Mouse (Mus musculus): ENCODE results near the gene Dao. TPM values are rescaled to one million over a fixed set of nuclear protein-coding genes. Genes with fewer than 3 reads are reported as not detected.

Gene Dao
- polyA plus RNA-seq, 1 experiment from 2014 or later, result not detected

DNA sequence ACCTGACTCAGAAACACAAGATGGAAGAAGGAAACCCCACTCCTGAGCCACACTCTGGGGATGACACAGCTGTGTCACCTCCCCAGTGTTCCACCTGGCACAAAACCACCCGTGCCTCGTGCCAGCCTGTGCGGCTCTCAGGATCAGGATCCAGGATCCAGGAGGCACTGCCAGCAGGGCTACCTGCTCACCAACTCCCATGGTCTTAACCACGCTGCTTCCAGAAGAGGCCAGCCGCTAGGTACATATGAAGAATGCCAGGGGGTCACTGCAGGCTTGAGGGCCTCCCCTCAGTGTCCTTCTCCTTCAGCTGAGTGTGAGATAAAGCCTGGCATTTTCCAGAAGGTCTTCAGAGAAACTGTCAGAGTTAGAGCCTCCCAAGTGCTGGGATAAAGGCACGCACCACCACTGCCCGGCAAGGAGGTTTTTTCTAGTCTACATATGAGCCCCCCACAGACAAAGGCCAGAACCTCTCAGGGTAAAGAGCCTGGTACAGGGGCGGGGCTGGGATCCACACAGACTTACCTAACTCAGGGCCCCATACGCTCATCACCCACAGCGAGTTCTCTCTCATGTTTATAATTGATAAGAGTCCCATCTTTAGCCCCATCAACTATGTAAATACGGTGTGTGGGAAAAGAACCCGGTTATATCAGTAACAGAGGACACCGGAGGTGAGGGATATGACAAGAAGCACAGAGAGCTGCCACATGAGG, 19.3 kb upstream of the Dao start:
- no peaks in the 10 kb centered on the region for H3K27me3 ChIP-seq
- no peak overlapping the region for H3K9ac ChIP-seq (replicated peaks)
- ATAC-seq (replicated peaks), result no peak
- WGBS, result 89% methylated on average over 13 of the region's 13 CpGs
- H3K4me1 ChIP-seq, result peaks cover 9% of the 10 kb centered on the region; the same call in 1 of the 2 replicates
- no peaks in the 10 kb centered on the region for H3K9me3 ChIP-seq
- H3K36me3 ChIP-seq, result peaks cover 4% of the 10 kb centered on the region; the same call in 1 of the 2 replicates
- H3K4me3 ChIP-seq, result no peak overlapping the region
- H3K27ac ChIP-seq (replicated peaks), result no peak overlapping the region
- no peak overlapping the region for H3K4me2 ChIP-seq (replicated peaks)

DNA sequence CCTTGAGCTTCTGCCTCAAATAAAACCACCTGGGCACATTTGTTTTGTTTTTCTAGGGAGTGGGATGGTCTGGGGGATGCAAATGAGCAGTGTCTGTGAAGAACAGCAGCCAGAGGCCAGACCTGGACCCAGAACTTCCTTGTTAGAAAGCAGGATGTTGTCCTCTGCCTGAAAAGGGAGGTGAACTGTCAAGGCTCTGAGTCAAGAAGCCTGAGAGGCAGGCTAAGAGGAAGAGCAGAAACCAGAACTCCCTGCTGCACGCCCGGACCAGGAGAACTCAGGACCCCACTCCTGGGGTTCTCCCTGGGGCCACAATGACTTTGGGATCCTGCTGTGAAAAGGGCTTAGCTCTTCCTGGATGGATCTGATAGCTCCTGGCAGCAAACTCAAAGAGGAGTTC, 17.8 kb upstream of the Dao start:
- Histone ChIP-seq H3K27ac (replicated peaks) (no peak overlapping the region), H3K9me3 (no peaks in the 10 kb centered on the region), H3K4me1 (peaks cover 15% of the 10 kb centered on the region), H3K27me3 (no peaks in the 10 kb centered on the region), H3K4me2 (replicated peaks) (no peak overlapping the region), H3K4me3 (no peak overlapping the region), H3K9ac (replicated peaks) (no peak overlapping the region), H3K36me3 (peaks cover 4% of the 10 kb centered on the region; the same call in 1 of the 2 replicates)
- ATAC-seq (replicated peaks), result no peak
- 78% methylated on average over 2 of the region's 2 CpGs for WGBS

DNA sequence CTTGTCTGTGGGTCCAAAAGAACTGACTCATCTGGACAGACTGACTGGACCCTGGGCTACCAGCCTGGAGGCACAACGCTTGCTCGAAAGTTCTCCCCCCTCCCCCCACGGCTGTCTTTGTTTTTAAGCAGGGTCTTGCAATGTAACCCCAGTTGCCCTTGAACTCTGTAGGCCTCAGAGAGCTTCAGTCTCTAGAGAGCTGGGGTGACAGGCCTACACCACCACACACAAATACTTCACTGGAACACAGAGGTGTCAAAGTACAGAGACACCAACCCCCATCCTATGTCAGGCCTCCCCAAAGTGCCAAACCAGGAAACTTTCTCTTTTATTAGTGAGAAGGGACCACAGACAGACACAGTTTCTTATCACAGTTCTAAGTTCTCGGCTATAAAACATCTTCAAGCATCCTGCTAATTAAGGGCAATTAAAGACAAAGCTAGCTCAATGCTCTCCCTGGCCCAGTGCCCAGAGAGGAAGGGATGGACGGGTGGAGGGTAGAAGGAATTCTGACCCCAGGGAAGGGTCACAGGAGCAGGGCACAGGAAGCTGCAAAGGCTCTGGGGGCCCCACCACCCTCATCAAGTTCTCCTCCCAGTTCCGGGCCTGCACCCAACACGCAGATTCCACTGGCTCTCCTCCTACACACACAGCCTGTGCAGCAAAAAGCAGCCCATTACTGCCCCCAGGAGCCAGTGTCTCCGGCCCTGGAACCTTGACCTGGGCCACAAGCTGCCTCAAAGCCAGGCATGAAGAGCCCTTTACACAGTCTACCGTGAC, 17.1 kb upstream of the Dao start:
- Histone ChIP-seq H3K4me1 (peaks cover 21% of the 10 kb centered on the region), H3K27ac (replicated peaks) (no peak overlapping the region), H3K4me2 (replicated peaks) (no peak overlapping the region), H3K9ac (replicated peaks) (no peak overlapping the region), H3K27me3 (no peaks in the 10 kb centered on the region), H3K9me3 (no peaks in the 10 kb centered on the region), H3K36me3 (peaks cover 4% of the 10 kb centered on the region; the same call in 1 of the 2 replicates), H3K4me3 (no peak overlapping the region)
- ATAC-seq (replicated peaks), result no peak
- 55% methylated on average over 9 of the region's 9 CpGs for WGBS

GRCm38 (mm10) chr5:113989437-113990024, 14.0 kb upstream of the Dao start:
- Histone ChIP-seq H3K9ac (replicated peaks) (no peak overlapping the region), H3K4me1 (peaks cover 42% of the 10 kb centered on the region)

DNA sequence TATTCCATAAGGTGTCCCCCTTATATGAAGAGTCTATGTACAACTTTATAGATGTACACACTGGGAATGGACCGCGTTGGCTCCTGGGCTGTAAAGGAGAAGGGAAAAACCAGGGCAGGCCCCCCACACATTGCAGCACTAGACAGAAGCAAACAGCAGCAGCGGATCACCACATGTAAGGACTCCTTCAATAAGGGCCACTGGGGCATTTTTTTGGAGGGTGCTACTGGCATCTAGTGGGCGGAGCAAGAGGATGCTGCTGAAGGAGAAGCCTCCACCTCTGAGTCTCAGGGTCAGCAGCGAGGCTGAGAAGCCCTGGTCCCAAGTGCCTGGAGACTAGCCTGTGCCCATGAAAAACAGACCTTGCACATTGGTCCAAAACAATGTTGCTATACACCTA, 12.9 kb upstream of the Dao start:
- 0 out of 2 replicates have a peak, but pooled peaks cover 4% of the 10 kb centered on the region for H3K36me3 ChIP-seq
- no peaks in the 10 kb centered on the region for H3K27me3 ChIP-seq
- peaks cover 42% of the 10 kb centered on the region for H3K4me1 ChIP-seq
- no peak overlapping the region for H3K27ac ChIP-seq (replicated peaks)
- no peak overlapping the region for H3K4me2 ChIP-seq (replicated peaks)
- H3K9me3 ChIP-seq, result no peaks in the 10 kb centered on the region
- no peak overlapping the region for H3K4me3 ChIP-seq
- no peak for ATAC-seq (replicated peaks)
- no peak overlapping the region for H3K9ac ChIP-seq (replicated peaks)
- WGBS, result 88% methylated on average over 5 of the region's 5 CpGs

More at GRCm38 (mm10) chr5:113989437-113990024, 14.0 kb upstream of the Dao start:
- no peak overlapping the region for H3K27ac ChIP-seq (replicated peaks)
- WGBS, result 86% methylated on average over 20 of the region's 20 CpGs
- no peak for ATAC-seq (replicated peaks)
- no peak overlapping the region for H3K4me3 ChIP-seq
- no peak overlapping the region for H3K4me2 ChIP-seq (replicated peaks)
- H3K9me3 ChIP-seq, result no peaks in the 10 kb centered on the region
- H3K27me3 ChIP-seq, result no peaks in the 10 kb centered on the region
- H3K36me3 ChIP-seq, result 0 out of 2 replicates have a peak, but pooled peaks cover 4% of the 10 kb centered on the region

- Histone ChIP-seq H3K36me3 (0 out of 2 replicates have a peak, but pooled peaks cover 4% of the 10 kb centered on the region), H3K4me2 (replicated peaks) (peak overlapping the region; percentile 70), H3K27ac (replicated peaks) (no peak overlapping the region), H3K27me3 (no peaks in the 10 kb centered on the region), H3K9me3 (no peaks in the 10 kb centered on the region), H3K4me1 (peaks cover 40% of the 10 kb centered on the region), H3K4me3 (no peak overlapping the region), H3K9ac (replicated peaks) (no peak overlapping the region)
- ATAC-seq (replicated peaks), result no peak
- WGBS, result 75% methylated on average over 7 of the region's 7 CpGs
Observed at GRCm38 (mm10) chr5:113991141-113991540, 12.4 kb upstream of the Dao start.

DNA sequence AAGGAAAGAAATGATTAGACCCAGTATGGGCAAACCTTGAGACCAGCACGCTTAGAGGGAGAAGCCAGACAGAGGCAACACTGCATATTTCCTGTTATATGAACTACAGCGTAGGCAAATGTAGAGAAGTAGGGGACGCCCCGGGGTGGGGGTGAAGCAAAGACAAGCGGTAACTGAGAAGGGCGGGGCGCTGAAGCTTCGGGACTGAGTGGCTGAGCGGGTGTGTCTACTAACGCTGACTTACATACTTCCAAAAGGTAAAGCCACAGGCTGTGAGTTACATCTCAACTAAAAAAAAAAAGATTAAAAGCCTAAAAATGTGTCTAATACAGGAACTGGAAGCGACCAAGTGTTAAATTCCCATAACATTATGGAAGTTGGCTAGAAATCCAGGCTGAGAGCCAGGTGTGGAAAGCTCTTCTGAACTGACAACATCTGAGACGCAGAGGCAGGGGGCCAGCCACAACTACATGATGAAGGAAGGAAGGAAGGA, 11.1 kb upstream of the Dao start:
- H3K27ac ChIP-seq (replicated peaks), result peak overlapping the region; percentile 94
- H3K9me3 ChIP-seq, result no peaks in the 10 kb centered on the region
- H3K4me1 ChIP-seq, result peaks cover 33% of the 10 kb centered on the region
- no peaks in the 10 kb centered on the region for H3K27me3 ChIP-seq
- 0 out of 2 replicates have a peak, but pooled peaks cover 4% of the 10 kb centered on the region for H3K36me3 ChIP-seq
- ATAC-seq (replicated peaks), result no peak
- peak overlapping the region; percentile 91 for H3K4me3 ChIP-seq
- 34% methylated on average over 12 of the region's 12 CpGs for WGBS
- H3K4me2 ChIP-seq (replicated peaks), result peak overlapping the region; percentile 70
- H3K9ac ChIP-seq (replicated peaks), result peak overlapping the region; percentile 92

DNA sequence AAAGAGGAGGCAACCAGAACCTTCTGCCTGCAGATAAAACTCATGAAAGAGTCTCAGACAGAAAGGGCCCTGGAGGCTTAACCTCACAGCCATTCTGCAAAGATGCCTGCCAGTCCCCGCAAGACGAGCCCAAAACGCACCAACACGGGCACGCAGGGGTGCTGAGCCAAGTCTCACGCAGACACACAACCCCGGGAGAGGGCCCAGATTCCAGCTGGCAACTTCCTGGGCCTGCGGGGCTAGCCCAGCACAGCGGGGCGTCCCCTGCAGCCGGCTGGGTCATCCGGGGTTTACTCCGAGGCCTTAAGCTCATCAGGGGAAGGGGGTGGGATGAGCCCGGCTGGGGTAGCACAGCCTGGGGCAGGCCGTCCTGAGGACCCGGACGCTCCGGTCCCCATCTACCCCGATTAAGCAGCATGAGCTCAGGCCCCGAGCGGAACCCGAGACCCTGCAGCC, 10.4 kb upstream of the Dao start:
- H3K27ac ChIP-seq (replicated peaks), result peak overlapping the region; percentile 94
- no peaks in the 10 kb centered on the region for H3K27me3 ChIP-seq
- peak overlapping the region; percentile 92 for H3K9ac ChIP-seq (replicated peaks)
- H3K9me3 ChIP-seq, result no peaks in the 10 kb centered on the region
- H3K4me2 ChIP-seq (replicated peaks), result peak overlapping the region; percentile 70
- peaks cover 33% of the 10 kb centered on the region for H3K4me1 ChIP-seq
- under 1% methylated on average over 21 of the region's 22 CpGs for WGBS
- 0 out of 2 replicates have a peak, but pooled peaks cover 4% of the 10 kb centered on the region for H3K36me3 ChIP-seq
- ATAC-seq (replicated peaks), result peak; percentile 81
- H3K4me3 ChIP-seq, result peak overlapping the region; percentile 91

- peak within 1 kb of the TSS; percentile 92 for H3K9ac ChIP-seq (replicated peaks)
- H3K27me3 ChIP-seq, result no peaks in the 10 kb centered on the region
- H3K4me1 ChIP-seq, result peaks cover 33% of the 10 kb centered on the region
- H3K9me3 ChIP-seq, result no peaks in the 10 kb centered on the region
- peak within 1 kb of the TSS; percentile 91 for H3K4me3 ChIP-seq
- peak within 1 kb of the TSS; percentile 94 for H3K27ac ChIP-seq (replicated peaks)
- ATAC-seq (replicated peaks), result peak; percentile 85
- H3K36me3 ChIP-seq, result 0 out of 2 replicates have a peak, but pooled peaks cover 3% of the 10 kb centered on the region
- WGBS, result under 1% methylated on average over 62 of the region's 83 CpGs
- H3K4me2 ChIP-seq (replicated peaks), result peak within 1 kb of the TSS; percentile 70
Observed at GRCm38 (mm10) chr5:113993487-113994465, 9.7 kb upstream of the Dao start, which contains the start of gene Ssh1. Ssh1 (minus strand) TSS chr5:113993894.

- H3K27ac ChIP-seq (replicated peaks), result no peak overlapping the region
- no peak overlapping the region for H3K9ac ChIP-seq (replicated peaks)
Observed at GRCm38 (mm10) chr5:113996458-113996857, 7.0 kb upstream of the Dao start.

GRCm38 (mm10) chr5:113999382-113999781, 4.1 kb upstream of the Dao start:
- H3K27ac ChIP-seq (replicated peaks), result no peak overlapping the region

More at GRCm38 (mm10) chr5:113996458-113996857, 7.0 kb upstream of the Dao start:
- H3K36me3 ChIP-seq, result no peaks in the 10 kb centered on the region
- no peak overlapping the region for H3K4me2 ChIP-seq (replicated peaks)
- WGBS, result 36% methylated on average over 2 of the region's 2 CpGs
- H3K27me3 ChIP-seq, result no peaks in the 10 kb centered on the region
- H3K4me1 ChIP-seq, result peaks cover 20% of the 10 kb centered on the region
- H3K4me3 ChIP-seq, result no peak overlapping the region
- ATAC-seq (replicated peaks), result no peak
- H3K9me3 ChIP-seq, result no peaks in the 10 kb centered on the region

More at GRCm38 (mm10) chr5:113999382-113999781, 4.1 kb upstream of the Dao start:
- H3K36me3 ChIP-seq, result no peaks in the 10 kb centered on the region
- no peaks in the 10 kb centered on the region for H3K27me3 ChIP-seq
- no peak overlapping the region for H3K4me3 ChIP-seq
- no peak overlapping the region for H3K9ac ChIP-seq (replicated peaks)
- H3K9me3 ChIP-seq, result no peaks in the 10 kb centered on the region
- no peak for ATAC-seq (replicated peaks)
- H3K4me1 ChIP-seq, result peaks cover 2% of the 10 kb centered on the region
- no peak overlapping the region for H3K4me2 ChIP-seq (replicated peaks)
- WGBS, result 74% methylated on average over 5 of the region's 5 CpGs

Measured in forebrain, embryonic 15.5 days (tissue).